Comparison of ENCODE assay signal across 9 mouse cellular contexts in genomic region chr4:47603847-47604397, GRCm38 (mm10).
DNase-seq lines count a peak whose midpoint lies in the region; ATAC-seq and TF ChIP-seq lines count a peak whose summit lies in the region.
"Had no signal": no experiment of that assay in that cellular context is flagged by ENCODE, and none has a peak within 500 bp of the region (broad histone marks: within the 10 kb centered on the region; RNA-seq: fewer than 3 reads in every experiment).

No protein-coding gene starts in this region.

- no peak overlapping the region for H3K27ac ChIP-seq in liver, embryonic 12.5 days
- H3K27ac ChIP-seq in liver, embryonic 11.5 days (ENCODE audit: low read depth, low read length): no peak overlapping the region
- H3K27ac ChIP-seq in cerebellum, adult 2 months (ENCODE audit: insufficient read depth, low read length): peak overlapping the region; percentile 52
- H3K27ac ChIP-seq in forebrain, postnatal 0 days (ENCODE audit: low read depth, low read length): peak overlapping the region; percentile 50; the same call in 1 of the 2 replicates
- H3K27ac ChIP-seq in hindbrain, embryonic 10.5 days: peak overlapping the region; percentile 56

- no peak for ATAC-seq in liver, embryonic 12.5 days
- no peak for ATAC-seq in liver, embryonic 11.5 days (replicated peaks; ENCODE audit: low FRiP score)
- peak; percentile 77 for ATAC-seq in forebrain, postnatal 0 days

- peak; percentile 28; the same call in 1 of the 2 replicates for TF ChIP-seq POLR2A in cerebellum, adult 2 months (IDR thresholded peaks at IDR 0.05; ENCODE audit: borderline replicate concordance, insufficient read depth, low read length)

- no peak overlapping the region for H3K4me3 ChIP-seq in liver, embryonic 12.5 days
- no peak overlapping the region for H3K4me3 ChIP-seq in liver, embryonic 11.5 days (ENCODE audit: low read depth, low read length)
- H3K4me3 ChIP-seq in cerebellum, adult 2 months (replicated peaks; ENCODE audit: insufficient read depth, low read depth, low read length): peak overlapping the region; percentile 29
- peak overlapping the region; percentile 24 for H3K4me3 ChIP-seq in forebrain, postnatal 0 days (ENCODE audit: low read depth, low read length)
- peak overlapping the region; percentile 23; the same call in 1 of the 2 replicates for H3K4me3 ChIP-seq in hindbrain, embryonic 10.5 days

- 0 out of 2 replicates have a peak, but pooled peaks cover 4% of the 10 kb centered on the region for H3K27me3 ChIP-seq in liver, embryonic 12.5 days (replicated peaks)
- no peaks in the 10 kb centered on the region for H3K27me3 ChIP-seq in liver, embryonic 11.5 days (replicated peaks; ENCODE audit: control insufficient read depth, insufficient read depth, low read length)
- H3K27me3 ChIP-seq in cerebellum, adult 2 months (ENCODE audit: control insufficient read depth, insufficient read depth, low read length): no peaks in the 10 kb centered on the region
- H3K27me3 ChIP-seq in forebrain, postnatal 0 days (ENCODE audit: insufficient read depth, low read length): no peaks in the 10 kb centered on the region
- peaks cover 3% of the 10 kb centered on the region; the same call in 1 of the 2 replicates for H3K27me3 ChIP-seq in hindbrain, embryonic 10.5 days (ENCODE audit: insufficient read depth, poor library complexity, severe bottlenecking)

- DNase-seq in liver, embryonic 11.5 days (ENCODE audit: low spot score): no peak
- DNase-seq in cerebellum, adult 2 months: peak; percentile 82 to 85
- peak; percentile 59 for DNase-seq in forebrain, postnatal 0 days
- DNase-seq in hindbrain, embryonic 10.5 days (ENCODE audit: low spot score): peak; percentile 12
- peak; percentile 22 to 85 for DNase-seq in left cerebral cortex, postnatal 25 days (ENCODE audit: low spot score in 2 of 2)
- peak; percentile 36 to 43 for DNase-seq in right cerebral cortex, adult 2 months (ENCODE audit: low spot score in 2 of 2)
- no peak for DNase-seq in layer of hippocampus, adult 8-10 months (ENCODE audit: low spot score in 2 of 2)

- no peak for TF ChIP-seq CTCF in cerebellum, adult 2 months (IDR thresholded peaks at IDR 0.05; ENCODE audit: borderline replicate concordance, insufficient read depth, low read depth, low read length)
- no peak for TF ChIP-seq CTCF in forebrain, postnatal 0 days (IDR thresholded peaks at IDR 0.05; ENCODE audit: low read depth)

- 0 out of 2 replicates have a peak overlapping the region, but pooled peaks have one; percentile 14 for H3K4me2 ChIP-seq in liver, embryonic 12.5 days
- H3K4me2 ChIP-seq in liver, embryonic 11.5 days: no peak overlapping the region
- H3K4me2 ChIP-seq in forebrain, postnatal 0 days (ENCODE audit: low read depth): peak overlapping the region; percentile 53

- no peak overlapping the region for H3K9ac ChIP-seq in liver, embryonic 12.5 days
- H3K9ac ChIP-seq in liver, embryonic 11.5 days (ENCODE audit: low read depth, low read length): no peak overlapping the region
- no peak overlapping the region for H3K9ac ChIP-seq in forebrain, postnatal 0 days

- no peaks in the 10 kb centered on the region for H3K36me3 ChIP-seq in liver, embryonic 12.5 days
- no peaks in the 10 kb centered on the region for H3K36me3 ChIP-seq in liver, embryonic 11.5 days (ENCODE audit: control insufficient read depth, insufficient read depth, low read length)
- no peaks in the 10 kb centered on the region for H3K36me3 ChIP-seq in forebrain, postnatal 0 days (ENCODE audit: insufficient read depth)
- no peaks in the 10 kb centered on the region for H3K36me3 ChIP-seq in hindbrain, embryonic 10.5 days
- H3K36me3 ChIP-seq: G1E had no signal

- intact Hi-C loops in left cerebral cortex, postnatal 25 days (cut with DNase I): loop anchor here (2.0 kb wide), 1 partner anchor 439 kb away; no protein-coding TSS in a partner anchor

- no peaks in the 10 kb centered on the region for H3K4me1 ChIP-seq in liver, embryonic 12.5 days
- H3K4me1 ChIP-seq in liver, embryonic 11.5 days (replicated peaks; ENCODE audit: control insufficient read depth, insufficient read depth, low read length): no peaks in the 10 kb centered on the region
- peaks cover 43% of the 10 kb centered on the region for H3K4me1 ChIP-seq in cerebellum, adult 2 months (ENCODE audit: control insufficient read depth, insufficient read depth, low read length)
- peaks cover 10% of the 10 kb centered on the region for H3K4me1 ChIP-seq in forebrain, postnatal 0 days (ENCODE audit: insufficient read depth)
- H3K4me1 ChIP-seq in hindbrain, embryonic 10.5 days (replicated peaks): peaks cover 21% of the 10 kb centered on the region

- WGBS in liver, embryonic 12.5 days (ENCODE audit: insufficient replicate concordance): 50% methylated on average over 14 of the region's 14 CpGs
- 57% methylated on average over 14 of the region's 14 CpGs for WGBS in liver, embryonic 11.5 days
- WGBS in cerebellum, adult 2 months: 2% methylated on average over 14 of the region's 14 CpGs
- WGBS in forebrain, postnatal 0 days: 26% methylated on average over 14 of the region's 14 CpGs
- WGBS in hindbrain, embryonic 10.5 days: 43% methylated on average over 14 of the region's 14 CpGs

- H3K9me3 ChIP-seq in liver, embryonic 12.5 days (replicated peaks): no peaks in the 10 kb centered on the region
- H3K9me3 ChIP-seq in liver, embryonic 11.5 days (ENCODE audit: control insufficient read depth, low read length): no peaks in the 10 kb centered on the region
- no peaks in the 10 kb centered on the region for H3K9me3 ChIP-seq in forebrain, postnatal 0 days (ENCODE audit: low read length)
- H3K9me3 ChIP-seq in hindbrain, embryonic 10.5 days: no peaks in the 10 kb centered on the region
- H3K9me3 ChIP-seq: G1E had no signal

Comparison
In these comparisons a context has a peak if more than half of its experiments do, and no peak if none do; other contexts are left out.
1. H3K27ac ChIP-seq: peak in cerebellum, adult 2 months (single experiment), forebrain, postnatal 0 days (single experiment) and hindbrain, embryonic 10.5 days (single experiment); none in liver, embryonic 12.5 days (single experiment) and liver, embryonic 11.5 days (single experiment).
2. H3K4me3 ChIP-seq: peak in cerebellum, adult 2 months (single experiment), forebrain, postnatal 0 days (single experiment) and hindbrain, embryonic 10.5 days (single experiment); none in liver, embryonic 12.5 days (single experiment) and liver, embryonic 11.5 days (single experiment).
3. DNase-seq: peak in cerebellum, adult 2 months (2 of 2), forebrain, postnatal 0 days (single experiment), hindbrain, embryonic 10.5 days (single experiment), left cerebral cortex, postnatal 25 days (2 of 2) and right cerebral cortex, adult 2 months (2 of 2); none in liver, embryonic 11.5 days (single experiment) and layer of hippocampus, adult 8-10 months (0 of 2).